Mouse (Mus musculus): ENCODE measurements around the gene Sparc.

DNA sequence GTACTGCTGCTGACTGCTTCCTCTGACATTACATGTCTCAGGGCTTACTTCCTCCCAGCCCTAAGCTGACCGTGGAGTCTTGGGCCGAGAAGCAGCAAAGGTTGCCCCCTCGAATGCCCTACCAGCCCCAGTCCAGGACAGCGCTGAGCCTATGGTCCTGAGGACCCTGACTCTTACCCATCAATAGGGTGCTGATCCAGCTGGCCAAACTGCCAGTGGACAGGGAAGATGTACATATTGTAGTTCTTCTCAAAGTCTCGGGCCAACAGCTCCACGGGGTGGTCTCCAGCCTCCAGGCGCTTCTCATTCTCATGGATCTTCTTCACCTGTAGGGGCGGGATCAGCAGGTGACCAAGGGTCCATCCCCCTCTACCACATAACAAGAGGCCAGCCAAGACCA lies 24.6 kb downstream of the Sparc start:
- no peak for TF ChIP-seq POLR2A (IDR thresholded peaks at IDR 0.05; ENCODE audit: extremely low read depth, insufficient read depth, low read length)
- no peak for TF ChIP-seq CTCF (IDR thresholded peaks at IDR 0.05; ENCODE audit: low read depth, low read length)
